Mouse (Mus musculus) CD4-positive helper T cell, adult 2 months (primary cell): ENCODE data around the gene Fbxl22.
A peak's percentile ranks its signal among the peaks of the same experiment; 100 is the strongest.

Source experiments
- DNase-seq: peaks from one replicate; pipeline ENCODE4 v3.0.0-alpha.2; 2012; ENCODE audit warnings: low read depth, missing footprints, low spot score

The Fbxl22 gene

GRCm38 (mm10) chr9:66514256-66514770, at the start of gene Fbxl22:
TSS of gene Fbxl22 (minus strand) at chr9:66514593.
- DNase-seq, result peak; percentile 49

- DNase-seq, result no peak
Observed at GRCm38 (mm10) chr9:66562215-66562614, 47.8 kb upstream of the Fbxl22 start.

DNA sequence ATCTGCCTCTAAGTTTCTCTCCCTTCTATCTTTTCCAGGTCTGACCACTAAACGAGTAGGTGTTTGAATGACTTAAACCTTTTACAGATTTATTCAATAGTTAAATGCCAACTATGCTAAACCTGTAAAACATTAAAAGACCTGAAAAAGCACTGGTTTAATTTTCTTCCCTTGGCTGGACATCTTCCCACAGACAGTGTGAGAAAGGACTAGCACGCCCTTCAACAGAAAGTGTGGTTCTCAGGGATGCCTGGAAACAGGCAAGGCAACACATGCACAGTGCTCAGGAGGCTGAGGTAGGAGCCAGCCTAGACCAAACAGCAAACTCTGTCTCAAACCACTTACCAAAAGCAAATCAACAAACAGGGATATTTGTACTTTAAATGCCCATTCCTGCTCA, 47.1 kb upstream of the Fbxl22 start:
- no peak for DNase-seq

GRCm38 (mm10) chr9:66560728-66561127, 46.3 kb upstream of the Fbxl22 start:
- peak; percentile 28 for DNase-seq

DNA sequence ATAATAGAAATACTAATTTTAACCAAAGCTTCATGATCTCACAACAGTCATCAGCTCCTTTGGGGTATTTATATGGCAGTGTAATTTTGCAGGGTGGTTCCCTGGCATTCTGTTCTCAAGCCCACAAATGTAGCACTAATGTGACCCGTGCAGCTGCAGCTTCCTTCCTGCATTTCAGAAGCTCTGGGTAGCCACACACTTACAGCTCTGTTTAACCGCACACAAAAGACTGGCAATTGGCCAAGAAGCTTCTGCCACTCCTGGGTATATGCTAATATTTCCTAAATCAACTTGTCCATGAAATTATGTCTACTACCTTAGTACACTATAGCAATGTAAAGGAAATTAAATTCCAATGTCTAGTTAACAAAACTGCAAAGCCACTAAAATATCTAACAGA, 45.9 kb upstream of the Fbxl22 start:
- peak; percentile 53 for DNase-seq

- no peak for DNase-seq
Observed at GRCm38 (mm10) chr9:66558971-66559370, 44.6 kb upstream of the Fbxl22 start.

DNA sequence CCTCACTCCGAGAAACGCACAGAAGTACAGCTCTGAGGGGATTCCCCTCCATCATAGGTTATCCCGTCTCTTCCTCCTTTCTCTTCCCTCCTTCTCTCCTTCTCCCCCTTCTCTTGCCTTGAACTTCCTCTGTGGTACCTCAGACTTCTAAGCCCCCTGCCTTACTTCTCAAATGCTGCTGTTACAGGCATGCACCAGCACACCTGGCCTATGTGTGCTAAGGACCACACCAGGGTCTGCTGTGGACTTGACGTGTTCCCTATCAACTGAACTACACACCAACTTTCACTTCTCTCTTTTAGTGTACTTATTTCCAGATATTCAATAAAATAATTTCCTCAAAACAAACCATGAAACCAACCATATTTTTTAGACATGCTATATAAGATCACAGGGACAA, 28.4 kb upstream of the Fbxl22 start:
- DNase-seq, result no peak

DNA sequence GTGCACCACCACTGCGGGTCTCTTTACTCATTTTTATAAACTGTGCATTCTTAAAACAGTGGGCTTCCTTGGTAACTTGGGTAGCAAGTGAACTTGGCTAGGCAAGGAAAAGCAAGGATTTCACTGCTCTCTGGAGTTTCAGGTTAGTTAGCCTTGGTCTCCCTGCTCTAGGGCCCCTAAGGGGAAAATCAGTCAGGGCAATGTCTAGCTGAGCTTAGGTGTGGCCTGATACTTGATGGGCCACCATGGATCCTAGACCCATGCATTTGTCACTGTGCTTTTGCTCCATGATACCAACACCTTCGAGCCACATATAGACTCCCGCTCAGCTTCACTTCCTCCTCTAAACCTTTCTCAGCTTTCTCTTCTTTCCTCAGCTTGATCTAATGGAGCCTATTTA, 7.2 kb upstream of the Fbxl22 start:
- DNase-seq, result no peak

DNA sequence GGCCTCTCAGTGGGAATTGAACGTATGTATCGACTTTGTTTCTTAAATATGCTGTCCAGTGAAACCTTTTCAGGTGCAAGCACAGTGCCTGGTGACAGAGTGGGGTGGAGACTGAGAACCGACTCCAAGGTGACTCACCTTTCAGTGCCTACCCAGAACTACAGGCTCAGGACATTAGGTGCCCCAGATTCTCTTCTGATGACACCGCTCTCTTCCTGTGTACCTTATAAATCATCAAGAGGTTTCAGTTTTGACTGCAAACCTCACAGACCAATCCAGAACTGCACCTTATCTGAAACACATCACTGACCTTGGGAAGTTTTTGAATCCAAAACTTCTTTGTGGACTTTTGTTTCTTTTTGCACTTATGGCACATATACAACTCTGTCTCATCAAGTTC, 5.9 kb upstream of the Fbxl22 start:
- no peak for DNase-seq

DNA sequence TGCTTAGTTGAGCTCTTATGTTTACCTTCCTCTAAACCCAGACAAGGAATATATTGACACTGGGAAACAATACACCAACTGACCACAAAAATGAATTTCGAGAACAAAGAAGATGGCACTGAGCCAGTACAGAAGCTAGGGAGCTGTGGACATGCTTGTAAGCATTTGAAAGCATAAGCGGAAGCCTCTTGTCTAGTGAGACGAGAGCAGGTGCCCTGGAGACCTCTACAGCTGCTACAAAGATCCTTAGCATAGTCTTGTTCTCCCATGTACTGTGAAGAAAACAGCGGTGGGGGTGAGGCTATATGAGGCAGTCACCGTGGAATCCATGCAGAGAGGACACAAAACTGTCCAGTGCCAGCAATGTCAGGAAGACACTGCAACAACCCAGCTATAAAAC, 4.5 kb upstream of the Fbxl22 start:
- no peak for DNase-seq

DNA sequence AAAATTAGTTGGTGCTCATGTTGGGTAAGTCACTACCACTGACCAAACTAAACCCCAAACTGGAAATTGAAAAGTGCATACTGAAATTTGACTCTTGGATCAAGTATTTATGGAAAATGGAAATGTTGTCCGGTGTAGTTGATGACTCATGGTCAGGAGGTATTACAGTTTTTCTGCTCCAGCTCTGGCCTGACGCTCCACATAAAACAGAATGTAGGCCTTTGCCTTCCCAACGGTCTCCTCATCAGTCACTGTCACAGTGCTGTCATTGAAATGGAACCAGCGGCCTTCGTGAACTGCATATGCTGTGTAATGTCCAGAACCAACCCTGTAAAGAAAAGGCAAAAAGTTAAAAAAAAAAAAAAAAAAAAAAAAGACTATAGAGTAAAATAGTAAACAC, 3.9 kb upstream of the Fbxl22 start:
- no peak for DNase-seq

DNA sequence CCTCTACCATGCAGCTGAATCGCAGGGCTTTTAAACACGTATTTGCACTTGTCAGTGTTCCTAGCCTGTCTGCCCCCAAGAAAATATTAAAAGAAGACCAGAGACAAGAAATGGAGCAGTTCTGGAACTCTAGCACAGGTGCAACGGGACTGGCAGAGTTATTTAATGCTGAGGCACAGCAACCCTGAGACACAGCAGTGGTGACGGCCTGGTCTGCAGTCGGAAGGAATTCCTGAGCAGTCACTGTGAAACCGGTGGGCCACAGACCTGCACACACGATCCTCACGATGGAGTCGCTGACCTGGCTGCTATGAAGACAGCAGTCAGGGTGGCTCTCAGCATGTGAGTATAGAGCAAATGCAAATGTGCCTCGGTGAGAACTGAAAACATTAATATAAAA, 3.4 kb upstream of the Fbxl22 start:
- no peak for DNase-seq

GRCm38 (mm10) chr9:66516296-66516940, 2.0 kb upstream of the Fbxl22 start:
- DNase-seq, result no peak

GRCm38 (mm10) chr9:66515680-66516210, 1.4 kb upstream of the Fbxl22 start:
- DNase-seq, result no peak

DNA sequence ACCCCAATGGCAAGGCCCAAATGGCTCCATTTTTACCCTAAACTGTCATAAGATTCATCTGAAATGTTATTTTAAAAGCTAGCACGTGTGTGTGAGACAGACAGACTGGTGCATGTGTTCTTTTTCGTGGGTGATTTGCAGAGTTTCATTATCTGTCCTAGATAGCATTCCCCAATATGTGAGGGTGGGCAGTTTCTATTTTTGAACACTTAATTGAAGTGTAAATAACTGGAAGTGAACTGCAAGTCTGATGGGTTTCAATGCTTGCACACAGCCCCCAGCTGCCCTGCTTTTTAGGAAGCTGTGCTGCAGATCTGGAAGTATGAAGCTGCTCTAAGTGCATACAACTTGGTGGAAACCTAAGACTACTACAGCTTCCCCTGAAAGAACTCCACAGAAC, 722 bp upstream of the Fbxl22 start:
- DNase-seq, result no peak

DNA sequence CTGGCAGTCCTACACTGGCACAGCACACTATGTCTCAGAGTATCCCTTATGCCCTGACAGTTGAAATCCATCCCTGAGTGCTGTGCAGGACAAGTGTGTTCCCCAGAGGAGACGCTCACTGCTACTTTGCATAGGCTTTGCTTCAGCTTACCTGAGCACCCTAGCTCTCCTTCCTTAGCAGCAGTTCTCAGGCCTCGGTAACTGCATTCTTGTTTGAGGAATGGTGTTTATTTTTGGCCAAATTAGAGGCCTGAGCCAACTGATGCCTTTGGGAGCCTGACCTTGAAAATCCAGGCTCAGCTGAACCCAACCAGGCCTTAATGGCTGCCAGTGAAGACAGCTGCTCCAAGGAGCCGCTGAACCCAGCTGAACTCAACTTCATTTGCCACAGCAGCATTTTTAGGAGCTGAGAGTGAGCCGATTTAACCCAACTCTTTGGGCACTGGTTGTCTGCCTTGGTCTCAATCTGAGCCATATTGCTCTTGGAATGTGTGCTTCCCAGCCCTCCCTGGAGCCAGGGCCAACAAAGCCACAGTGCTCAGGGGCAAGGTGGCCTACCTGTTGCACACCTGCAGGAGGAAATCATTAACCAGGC, 635 bp downstream of the Fbxl22 start:
- no peak for DNase-seq

GRCm38 (mm10) chr9:66513150-66513549, 1.2 kb downstream of the Fbxl22 start:
- DNase-seq, result peak; percentile 55

GRCm38 (mm10) chr9:66512351-66512671, 2.1 kb downstream of the Fbxl22 start:
- DNase-seq, result peak; percentile 89

GRCm38 (mm10) chr9:66511580-66512350, 2.6 kb downstream of the Fbxl22 start:
- DNase-seq, result peak; percentile 99

DNA sequence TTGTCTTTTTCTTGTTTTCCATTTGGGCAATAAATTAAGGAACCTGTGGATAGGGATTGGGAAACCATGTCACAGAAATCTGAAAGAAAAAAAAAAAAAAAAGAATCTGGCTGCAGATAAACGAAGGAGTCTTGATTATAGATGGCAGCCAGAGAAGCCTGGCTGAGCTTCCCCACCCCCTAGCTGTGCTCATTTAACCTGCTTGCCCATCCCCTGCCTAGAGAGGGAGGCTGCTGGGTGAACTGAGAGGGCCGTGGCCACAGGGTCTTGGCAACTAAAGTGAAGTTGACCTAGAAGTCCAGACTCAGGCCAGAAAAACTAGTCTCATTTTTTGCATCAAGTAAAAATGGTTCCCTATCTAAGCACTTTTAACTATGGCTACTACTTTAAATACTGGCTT, 3.4 kb downstream of the Fbxl22 start:
- peak; percentile 37 for DNase-seq

GRCm38 (mm10) chr9:66510351-66510841, 4.0 kb downstream of the Fbxl22 start:
- peak; percentile 17 for DNase-seq

GRCm38 (mm10) chr9:66508890-66509399, 5.4 kb downstream of the Fbxl22 start:
- DNase-seq, result no peak
